Mouse (Mus musculus): Measurements from ENCODE around the gene Clec2g. TPM values are rescaled to one million over a fixed set of nuclear protein-coding genes. Genes with fewer than 3 reads are reported as not detected.

The Clec2g gene
- total RNA-seq, 2 experiments from 2014 or later: 2.2 to 3.1 TPM

GRCm38 (mm10) chr6:129013762-129014276, 79.6 kb downstream of the Clec2g start:
- DNase-seq: no peak

- DNase-seq: no peak
Observed at GRCm38 (mm10) chr6:129014399-129014798, 80.2 kb downstream of the Clec2g start.

- DNase-seq: no peak
Observed at GRCm38 (mm10) chr6:129027451-129028248, 93.5 kb downstream of the Clec2g start.

- no peak for DNase-seq
Observed at GRCm38 (mm10) chr6:129030175-129030824, 96.1 kb downstream of the Clec2g start.

- no peak for DNase-seq
Observed at GRCm38 (mm10) chr6:129030964-129031363, 96.8 kb downstream of the Clec2g start.

GRCm38 (mm10) chr6:129033397-129033796, 99.2 kb downstream of the Clec2g start:
- DNase-seq: peak in 1 of 2 experiments; percentile 17

Small RNAs within 50 kb of the gene (microRNA-seq; reads per million reads assigned to microRNA genes)
- 0 reads per million in 2 experiments for gene Gm27336
- 0 reads per million in 2 experiments for gene Mir7649

Other genes starting within 250 kb of the Clec2g start
- gene Klrb1, start 211.3 kb upstream of the Clec2g start, total RNA-seq (2021): not detected
- not detected for gene Klrb1c, start 145.2 kb upstream of the Clec2g start, total RNA-seq (2021)
- not detected for gene Gm44511, start 108.1 kb upstream of the Clec2g start, total RNA-seq (2021)
- under 1 TPM; 0.21 to 0.45 TPM for gene Klrb1b, start 108.0 kb upstream of the Clec2g start, total RNA-seq (2021)
- gene Clec2i, start 46.8 kb upstream of the Clec2g start, total RNA-seq (2021): under 1 TPM in 1 of 2 experiments, not detected in 1; 0.62 TPM
- gene BC035044, start 43.3 kb upstream of the Clec2g start, total RNA-seq (2021): 1 to 10 TPM in 1 of 2 experiments, under 1 TPM in 1; 0.45 to 1.4 TPM
- gene Klrb1f, start 111.5 kb downstream of the Clec2g start, total RNA-seq (2021): not detected
- not detected for gene Clec2e, start 166.5 kb downstream of the Clec2g start, total RNA-seq (2021)
- gene Clec2d, start 246.2 kb downstream of the Clec2g start, total RNA-seq (2021): 10 to 100 TPM; 32.0 to 46.1 TPM

Data from heart, adult 18-20 months (tissue).